Mouse (Mus musculus) liver, embryonic 14.5 days (tissue): ENCODE measurements around the gene Ptprr. TPM values are rescaled to one million over a fixed set of nuclear protein-coding genes. Genes with fewer than 3 reads are reported as not detected.

Experiments
- ATAC-seq: fragments of 200-750 bp; cut with Nextera tagmentation; 2 replicates; pipeline ENCODE4 v1.8.0; 2017; ENCODE audit warnings: moderate number of reproducible peaks, mild to moderate bottlenecking, moderate library complexity; ENCODE audit not compliant: insufficient read depth
- DNase-seq, 3 experiments: peaks; one replicate each; pipeline ENCODE4 v3.0.0-alpha.2; 2012 to 2013; ENCODE audit warnings: low read depth in 3 of 3, low spot score in 3 of 3
- H3K27ac ChIP-seq: fragments of 300-500 bp; sonication (generic); 2 replicates; pipeline ENCODE4 v1.5.1; 2014; ENCODE audit warnings: moderate library complexity, mild to moderate bottlenecking, control low read depth, inconsistent platforms
- H3K27me3 ChIP-seq: fragments of 300-500 bp; sonication (generic); 2 replicates; pipeline ENCODE4 v1.6.1; 2014; ENCODE audit warnings: mild to moderate bottlenecking, low read length, moderate library complexity; ENCODE audit not compliant: control insufficient read depth, insufficient read depth
- H3K36me3 ChIP-seq: fragments of 300-500 bp; sonication (generic); replicated peaks from 2 replicates; pipeline ENCODE4 v1.6.1; 2014; ENCODE audit warnings: low read depth; ENCODE audit not compliant: control insufficient read depth, insufficient read depth
- H3K4me1 ChIP-seq, 2 experiments: fragments of 200-500 bp in 1 of 2; fragments of 300-500 bp in 1 of 2; sonication (generic) in 1 of 2; replicated peaks; 2 replicates each; pipeline ENCODE4 v1.6.1; 2012 to 2014; ENCODE audit warnings: antibody characterized with exemption in 1 of 2, inconsistent platforms in 1 of 2, low read length in 1 of 2; ENCODE audit not compliant: control insufficient read depth in 2 of 2, insufficient read depth in 2 of 2
- H3K4me2 ChIP-seq: fragments of 300-500 bp; sonication (generic); 2 replicates; pipeline ENCODE4 v1.6.1; 2014; ENCODE audit warnings: low read depth, mild to moderate bottlenecking, control low read depth, moderate library complexity
- H3K4me3 ChIP-seq, 2 experiments: fragments of 200-500 bp in 1 of 2; fragments of 300-500 bp in 1 of 2; sonication (generic) in 1 of 2; 2 replicates each; pipeline ENCODE4 v1.5.1; 2012 to 2014; ENCODE audit warnings: low read depth in 2 of 2, low read length in 2 of 2, mild to moderate bottlenecking in 2 of 2, control low read depth in 1 of 2, inconsistent platforms in 1 of 2, moderate library complexity in 1 of 2; ENCODE audit not compliant: insufficient read depth in 1 of 2
- H3K9ac ChIP-seq: fragments of 300-500 bp; sonication (generic); replicated peaks from 2 replicates; pipeline ENCODE4 v1.6.1; 2014; ENCODE audit warnings: mild to moderate bottlenecking, control low read depth, moderate library complexity
- H3K9me3 ChIP-seq: fragments of 300-500 bp; sonication (generic); 2 replicates; pipeline ENCODE4 v1.6.1; 2016; ENCODE audit warnings: low read length, mixed read lengths; ENCODE audit not compliant: control insufficient read depth
- CTCF ChIP-seq: IDR thresholded peaks from 2 replicates; pipeline ENCODE4 v1.5.1; 2016; ENCODE audit warnings: antibody characterized with exemption, low read depth, control low read depth
- EP300 ChIP-seq: IDR thresholded peaks from 2 replicates; pipeline ENCODE4 v1.6.1; 2016; ENCODE audit warnings: antibody characterized with exemption, low read depth
- WGBS: fragments of 180-500 bp; shearing (Covaris S2); extraction: QIAGEN DNeasy Blood & Tissue Kit; methylation state at CpG from one replicate; pipeline ENCODE4 v1.1.7; 2014; ENCODE audit not compliant: insufficient replicate concordance; 5-methylcytosine and 5-hydroxymethylcytosine counted together
- polyA plus RNA-seq, 2 experiments: library from polyadenylated mRNA; depleted of rRNA in 1 of 2; stranded (reverse) in 1 of 2; unstranded in 1 of 2; fragments of >200 nt; fragmentation: Nextera tagmentation in 1 of 2; extraction: Ambion mirVana in 1 of 2; gene quantifications; 2 replicates each; pipeline versions ENCODE4 v1.2.1 to v1.2.3; 2012 to 2014

Ptprr gene
- polyA plus RNA-seq (2012; rRNA removed): 0.03 TPM in 2 replicates
- polyA plus RNA-seq (2014; fragmentation: Nextera tagmentation; extraction: Ambion mirVana): 0.13 and 0.19 TPM in 2 replicates

DNA sequence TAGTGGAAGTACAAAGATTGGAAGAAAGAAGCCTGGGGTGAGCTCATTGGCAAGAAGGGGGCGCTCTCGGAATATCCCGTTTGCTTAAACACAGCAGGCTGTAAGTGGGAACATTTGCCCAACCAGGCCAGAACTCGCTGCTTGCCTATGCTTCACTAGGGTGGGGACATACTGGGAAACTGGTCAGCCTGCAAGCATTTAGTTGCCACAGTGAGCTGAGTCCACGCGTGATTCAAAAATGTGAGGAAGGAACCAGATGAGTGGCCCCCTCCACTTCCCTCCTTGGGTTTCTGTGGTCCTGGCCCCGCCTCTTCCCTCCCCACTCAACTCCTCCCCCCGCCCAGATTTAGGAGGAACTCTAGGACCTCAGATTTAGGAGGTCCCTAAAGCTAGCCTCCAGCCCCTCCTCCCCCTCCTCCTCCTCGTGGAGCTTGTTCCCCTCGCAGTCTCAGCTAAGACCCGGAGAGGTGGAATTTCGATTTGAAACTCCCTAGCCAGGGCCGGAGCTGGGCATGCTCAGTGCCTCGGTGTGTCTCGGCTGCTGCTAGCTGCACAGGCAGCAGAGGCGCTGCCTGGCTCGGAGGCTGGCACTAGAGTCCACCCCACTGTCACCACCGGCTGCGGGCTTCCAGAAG lies at the start of gene Ptprr:
Gene Ptprr, plus strand, starts transcription at position 369 of the 635 bp plus-strand sequence.
- no peak within 1 kb of the TSS for H3K9ac ChIP-seq
- peak; percentile 15; the same call in 1 of the 2 replicates for ATAC-seq

DNA sequence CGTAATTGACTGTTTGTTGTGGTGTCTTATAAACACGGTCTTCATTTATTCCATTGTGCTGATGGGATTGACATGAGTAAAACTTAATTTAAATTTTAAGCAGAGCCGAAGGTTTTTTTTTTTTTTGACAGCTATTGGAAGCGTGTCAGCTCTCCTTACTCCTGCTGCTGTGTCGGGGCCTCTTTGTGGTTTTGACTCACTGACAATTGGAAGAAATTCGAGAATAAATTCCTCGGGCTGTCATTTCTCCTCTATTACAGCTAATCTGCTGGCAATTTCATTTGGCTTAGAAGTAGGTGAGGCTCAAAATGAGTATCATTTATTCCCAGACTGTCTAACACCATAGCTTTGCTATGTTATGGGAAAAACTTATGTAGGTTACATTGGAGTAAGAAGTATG lies 41.7 kb upstream of the Ptprr start:
- no peak for TF ChIP-seq EP300
- no peak for TF ChIP-seq CTCF
- no peak overlapping the region for H3K27ac ChIP-seq
- H3K4me2 ChIP-seq: no peak overlapping the region
- WGBS: 45% methylated on average over 7 of the region's 7 CpGs
- DNase-seq: no peak
- no peak for ATAC-seq
- H3K36me3 ChIP-seq: no peaks in the 10 kb centered on the region
- H3K9ac ChIP-seq: no peak overlapping the region
- H3K4me3 ChIP-seq: no peak overlapping the region
- H3K9me3 ChIP-seq: no peaks in the 10 kb centered on the region
- no peaks in the 10 kb centered on the region for H3K27me3 ChIP-seq
- no peaks in the 10 kb centered on the region for H3K4me1 ChIP-seq

More for the DNA sequence above, at the start of gene Ptprr:
- H3K36me3 ChIP-seq: no peaks in the 10 kb centered on the region
- no peak for DNase-seq
- TF ChIP-seq EP300 (no peak), CTCF (0 out of 2 replicates have a peak, but pooled peaks have one; percentile 17)
- H3K27me3 ChIP-seq: no peaks in the 10 kb centered on the region; the same call in 1 of the 2 replicates
- no peaks in the 10 kb centered on the region for H3K4me1 ChIP-seq
- H3K4me2 ChIP-seq: peak within 1 kb of the TSS; percentile 26; the same call in 1 of the 2 replicates
- under 1% methylated on average over 19 of the region's 19 CpGs for WGBS
- H3K4me3 ChIP-seq: peak within 1 kb of the TSS in 1 of 2 experiments; percentile 21; a peak in 2 of 4 replicates
- H3K27ac ChIP-seq: no peak within 1 kb of the TSS
- no peaks in the 10 kb centered on the region for H3K9me3 ChIP-seq

DNA sequence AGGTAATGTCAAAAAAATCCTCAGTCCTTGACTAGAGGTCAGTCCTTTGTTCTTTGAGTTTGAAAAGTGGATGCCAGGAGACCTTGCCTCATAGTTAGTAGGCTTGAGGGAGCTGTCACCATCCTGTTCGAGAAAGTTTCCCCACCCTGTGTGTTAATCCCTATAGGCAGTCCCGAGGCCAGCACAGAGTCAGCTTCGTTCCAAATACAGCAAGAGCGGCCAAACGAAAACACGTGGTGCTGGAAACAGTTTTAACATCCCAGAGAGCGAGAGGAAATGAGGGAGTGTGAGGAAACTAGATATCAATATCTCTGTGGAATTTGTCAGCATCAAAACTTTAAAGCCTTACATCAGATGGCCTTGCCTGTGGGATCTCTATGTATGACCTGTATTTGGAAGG lies 39.0 kb upstream of the Ptprr start:
- DNase-seq (no peak), ATAC-seq (no peak)
- WGBS: 43% methylated on average over 7 of the region's 7 CpGs
- H3K9ac ChIP-seq: no peak overlapping the region
- no peak overlapping the region for H3K4me3 ChIP-seq
- no peaks in the 10 kb centered on the region for H3K27me3 ChIP-seq
- no peak overlapping the region for H3K4me2 ChIP-seq
- H3K27ac ChIP-seq: no peak overlapping the region
- H3K4me1 ChIP-seq: no peaks in the 10 kb centered on the region
- TF ChIP-seq CTCF (no peak), EP300 (no peak)
- no peaks in the 10 kb centered on the region for H3K9me3 ChIP-seq
- H3K36me3 ChIP-seq: no peaks in the 10 kb centered on the region

DNA sequence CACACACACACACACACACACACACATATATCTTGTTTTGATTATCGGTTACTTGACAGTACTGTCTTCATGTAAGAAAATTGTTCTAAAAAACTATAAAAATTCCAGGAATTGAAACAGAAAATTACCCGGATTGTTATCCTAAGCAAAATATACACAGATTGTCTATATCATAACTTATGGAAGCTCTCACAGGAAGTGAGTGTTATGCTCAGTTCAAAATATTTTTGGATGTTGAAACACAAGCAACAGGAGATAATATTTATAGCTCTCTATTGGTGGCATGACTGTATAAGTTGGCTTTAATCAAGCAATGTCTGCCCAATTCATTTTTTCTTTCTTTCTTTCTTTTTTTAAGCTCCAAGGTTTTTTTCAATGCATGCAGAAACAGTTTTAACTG lies 38.0 kb upstream of the Ptprr start:
- Histone ChIP-seq H3K9me3 (no peaks in the 10 kb centered on the region), H3K4me3 (no peak overlapping the region), H3K4me1 (no peaks in the 10 kb centered on the region), H3K36me3 (no peaks in the 10 kb centered on the region), H3K27me3 (no peaks in the 10 kb centered on the region), H3K9ac (no peak overlapping the region), H3K27ac (no peak overlapping the region), H3K4me2 (no peak overlapping the region)
- WGBS: 52% methylated on average over 2 of the region's 2 CpGs
- ATAC-seq (no peak), DNase-seq (no peak)
- TF ChIP-seq EP300: no peak
- TF ChIP-seq CTCF: no peak

DNA sequence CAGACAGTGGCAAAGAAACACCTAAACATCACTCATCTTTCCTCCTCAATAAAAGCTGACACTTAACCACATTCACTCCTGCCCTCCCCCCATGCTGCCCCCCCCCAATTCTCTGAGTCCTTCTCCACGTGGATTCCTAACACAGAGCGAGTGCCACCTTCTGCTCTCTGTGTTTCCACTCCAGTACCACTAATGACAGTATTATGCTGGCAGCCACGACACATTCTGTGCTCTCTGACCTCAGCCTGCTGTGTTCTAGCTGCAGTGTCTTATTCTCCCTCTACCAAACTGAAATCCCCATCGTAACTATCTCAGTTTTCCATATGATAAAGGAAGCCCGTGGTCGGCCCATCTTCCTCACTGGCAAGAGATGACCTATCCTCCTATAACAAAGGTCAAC lies 33.7 kb upstream of the Ptprr start:
- ATAC-seq (no peak), DNase-seq (no peak)
- Histone ChIP-seq H3K4me3 (no peak overlapping the region), H3K4me1 (no peaks in the 10 kb centered on the region), H3K9ac (no peak overlapping the region), H3K36me3 (no peaks in the 10 kb centered on the region), H3K27me3 (no peaks in the 10 kb centered on the region), H3K4me2 (no peak overlapping the region), H3K27ac (no peak overlapping the region), H3K9me3 (no peaks in the 10 kb centered on the region)
- TF ChIP-seq EP300: no peak
- TF ChIP-seq CTCF: no peak
- 55% methylated on average over 6 of the region's 6 CpGs for WGBS
